Mouse (Mus musculus) erythroid progenitor cell, adult 5-6 weeks (primary cell): Measurements from ENCODE around the gene E2f8. TPM values are rescaled to one million over a fixed set of nuclear protein-coding genes. Genes with fewer than 3 reads are reported as not detected.

ENCODE experiments used
- ATAC-seq: replicated peaks from 2 replicates; pipeline ENCODE4 v1.8.0; 2016; ENCODE audit warnings: moderate number of reproducible peaks, mild to moderate bottlenecking, moderate TSS enrichment, inconsistent platforms; ENCODE audit not compliant: poor library complexity, low FRiP score, severe bottlenecking
- total RNA-seq, 2 experiments: library from RNA; stranded (forward) in 1 of 2; stranded (reverse) in 1 of 2; fragments of 150-400 nt in 1 of 2; fragments of 186-747, 209-891 nt in 1 of 2; gene quantifications; 2 replicates each; pipeline versions ENCODE4 v1.2.3 to v1.2.4; 2015 to 2017; ENCODE audit warnings: low replicate concordance in 2 of 2

The E2f8 gene
- total RNA-seq, 2 experiments from 2014 or later: 278 to 438 TPM

DNA sequence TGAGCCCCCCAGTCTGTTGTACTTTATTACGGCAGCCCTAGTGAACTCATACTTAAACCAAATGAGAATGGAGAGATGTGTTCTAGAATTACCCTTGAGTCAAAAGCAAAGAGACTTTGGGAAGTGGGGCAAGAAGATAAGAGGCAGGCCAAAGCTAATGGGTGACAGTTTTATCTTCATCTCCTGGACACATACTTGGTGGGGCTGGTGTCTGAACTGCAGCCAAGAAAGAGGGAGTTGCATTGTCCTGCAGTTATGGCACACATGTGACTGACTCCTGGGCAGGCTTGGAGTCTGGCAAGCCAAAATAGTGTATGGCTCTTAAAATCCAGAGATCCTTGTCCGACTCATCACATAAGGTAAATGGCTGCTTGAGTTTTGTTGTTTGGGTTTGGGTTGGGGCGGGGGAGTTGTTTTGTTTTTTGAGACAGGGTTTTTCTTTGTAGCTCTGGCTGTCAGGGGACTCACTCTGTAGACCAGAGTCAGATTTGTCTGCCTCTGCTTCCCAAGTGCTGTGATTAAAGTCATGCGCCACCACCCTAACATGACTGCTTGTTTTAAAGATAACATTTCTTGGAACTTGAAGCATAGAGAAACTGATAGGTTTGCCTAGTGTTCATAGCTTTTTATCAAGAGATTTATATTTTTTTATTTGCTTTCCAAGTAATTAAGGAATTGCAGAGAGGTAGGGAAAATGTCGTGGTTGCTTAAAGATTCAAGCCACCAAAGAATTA, 52.1 kb downstream of the E2f8 start:
- no peak for ATAC-seq

GRCm38 (mm10) chr7:48825170-48825569, 56.2 kb downstream of the E2f8 start:
- no peak for ATAC-seq

- no peak for ATAC-seq
Measured at GRCm38 (mm10) chr7:48824671-48825070, 56.7 kb downstream of the E2f8 start.

- ATAC-seq: no peak
Measured at GRCm38 (mm10) chr7:48823621-48824020, 57.8 kb downstream of the E2f8 start.

DNA sequence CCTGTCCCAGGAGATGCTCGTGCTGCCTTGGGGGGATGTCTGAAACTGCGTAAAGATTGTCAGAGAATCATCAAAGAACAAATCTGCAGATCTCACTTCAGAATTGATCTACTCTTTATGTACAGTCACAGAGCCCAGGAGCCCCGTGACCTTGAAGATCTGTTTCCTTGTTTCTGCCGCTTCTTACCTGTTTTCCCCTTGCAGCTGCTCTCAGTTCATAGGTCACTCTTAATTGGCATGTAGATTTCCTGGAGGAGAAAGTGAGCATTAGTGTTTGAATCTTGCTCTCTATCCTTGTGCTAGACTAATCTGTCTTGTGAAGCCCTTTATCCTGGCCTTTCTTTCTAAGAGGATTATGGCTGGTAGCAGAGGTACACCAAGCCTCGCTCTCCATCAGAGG, 59.7 kb downstream of the E2f8 start:
- no peak for ATAC-seq

Other genes with a start within 250 kb of the E2f8 start
- not detected in 2 replicates for gene Mrgprb3, start 237.8 kb downstream of the E2f8 start, total RNA-seq (2015; ENCODE audit: low replicate concordance)
- gene Mrgprb3, start 237.8 kb downstream of the E2f8 start, total RNA-seq (2017; ENCODE audit: low replicate concordance): not detected in 2 replicates
- 10.1 and 19.7 TPM in 2 replicates for gene Zdhhc13, start 92.6 kb downstream of the E2f8 start, total RNA-seq (2015; ENCODE audit: low replicate concordance)
- 7.7 and 11.7 TPM in 2 replicates for gene Zdhhc13, start 92.6 kb downstream of the E2f8 start, total RNA-seq (2017; ENCODE audit: low replicate concordance)
- 4.0 TPM in 1 of 2 replicates, not detected in the other for gene Csrp3, start 33.6 kb downstream of the E2f8 start, total RNA-seq (2015; ENCODE audit: low replicate concordance)
- gene Csrp3, start 33.6 kb downstream of the E2f8 start, total RNA-seq (2017; ENCODE audit: low replicate concordance): 1.7 TPM in 1 of 2 replicates, not detected in the other
- 9.7 and 29.8 TPM in 2 replicates for gene Nav2, start 27.1 kb upstream of the E2f8 start, total RNA-seq (2015; ENCODE audit: low replicate concordance)
- 3.1 and 3.7 TPM in 2 replicates for gene Nav2, start 27.1 kb upstream of the E2f8 start, total RNA-seq (2017; ENCODE audit: low replicate concordance)